Mouse (Mus musculus) limb, embryonic 14.5 days (tissue): ENCODE measurements around the gene Gm7903. TPM values are rescaled to one million over a fixed set of nuclear protein-coding genes. Genes with fewer than 3 reads are reported as not detected.
"Not testable (repeated sequence)": the region's sequence is repeated elsewhere in the genome, so short reads cannot be mapped to it uniquely, and the experiment has no call there.

Experiments used
- ATAC-seq: fragments of 200-750 bp; cut with Nextera tagmentation; 2 replicates; pipeline ENCODE4 v1.8.0; 2017; ENCODE audit warnings: low read depth, moderate number of reproducible peaks, moderate TSS enrichment; ENCODE audit not compliant: low FRiP score
- DNase-seq: peaks from one replicate; pipeline ENCODE4 v3.0.0-alpha.2; 2015; ENCODE audit warnings: low spot score
- H3K27ac ChIP-seq: fragments of 300-500 bp; sonication (generic); replicated peaks from 2 replicates; pipeline ENCODE4 v1.5.1; 2014; ENCODE audit warnings: low read depth, mild to moderate bottlenecking, low read length, moderate library complexity, mixed read lengths
- H3K27me3 ChIP-seq: fragments of 300-500 bp; sonication (generic); 2 replicates; pipeline ENCODE4 v1.6.1; 2014; ENCODE audit warnings: low read length, mixed read lengths; ENCODE audit not compliant: control insufficient read depth, insufficient read depth
- H3K36me3 ChIP-seq: fragments of 300-500 bp; sonication (generic); 2 replicates; pipeline ENCODE4 v1.6.1; 2014; ENCODE audit warnings: mild to moderate bottlenecking, low read length, moderate library complexity, mixed read lengths; ENCODE audit not compliant: control insufficient read depth, insufficient read depth
- H3K4me1 ChIP-seq: fragments of 300-500 bp; sonication (generic); 2 replicates; pipeline ENCODE4 v1.6.1; 2014; ENCODE audit warnings: antibody characterized with exemption, low read length, mixed read lengths; ENCODE audit not compliant: control insufficient read depth, insufficient read depth
- H3K4me2 ChIP-seq: fragments of 300-500 bp; sonication (generic); replicated peaks from 2 replicates; pipeline ENCODE4 v1.6.1; 2014; ENCODE audit warnings: low read depth, mild to moderate bottlenecking, low read length, moderate library complexity; ENCODE audit not compliant: severe bottlenecking
- H3K4me3 ChIP-seq: fragments of 300-500 bp; sonication (generic); replicated peaks from 2 replicates; pipeline ENCODE4 v1.5.1; 2014; ENCODE audit warnings: low read length
- H3K9ac ChIP-seq: fragments of 300-500 bp; sonication (generic); 2 replicates; pipeline ENCODE4 v1.6.1; 2014; ENCODE audit warnings: mild to moderate bottlenecking, low read depth, low read length, moderate library complexity; ENCODE audit not compliant: severe bottlenecking
- H3K9me3 ChIP-seq: fragments of 300-500 bp; sonication (generic); 2 replicates; pipeline ENCODE4 v1.6.1; 2016; ENCODE audit warnings: low read length; ENCODE audit not compliant: control insufficient read depth
- WGBS: fragments of 180-500 bp; shearing (Covaris S2); extraction: QIAGEN DNeasy Blood & Tissue Kit; methylation state at CpG from one replicate; pipeline ENCODE4 v1.1.7; 2014; 5-methylcytosine and 5-hydroxymethylcytosine counted together
- polyA plus RNA-seq, 2 experiments: library from polyadenylated mRNA; depleted of rRNA in 1 of 2; stranded (reverse) in 1 of 2; unstranded in 1 of 2; fragments of >200 nt; fragmentation: Nextera tagmentation in 1 of 2; extraction: Ambion mirVana in 1 of 2; gene quantifications; 2 replicates each; pipeline versions ENCODE4 v1.2.1 to v1.2.3; 2012 to 2014

The Gm7903 gene
- 0.03 TPM in 1 of 2 replicates, not detected in the other for polyA plus RNA-seq (2012; rRNA removed)
- polyA plus RNA-seq (2014; fragmentation: Nextera tagmentation; extraction: Ambion mirVana): not detected in 2 replicates

DNA sequence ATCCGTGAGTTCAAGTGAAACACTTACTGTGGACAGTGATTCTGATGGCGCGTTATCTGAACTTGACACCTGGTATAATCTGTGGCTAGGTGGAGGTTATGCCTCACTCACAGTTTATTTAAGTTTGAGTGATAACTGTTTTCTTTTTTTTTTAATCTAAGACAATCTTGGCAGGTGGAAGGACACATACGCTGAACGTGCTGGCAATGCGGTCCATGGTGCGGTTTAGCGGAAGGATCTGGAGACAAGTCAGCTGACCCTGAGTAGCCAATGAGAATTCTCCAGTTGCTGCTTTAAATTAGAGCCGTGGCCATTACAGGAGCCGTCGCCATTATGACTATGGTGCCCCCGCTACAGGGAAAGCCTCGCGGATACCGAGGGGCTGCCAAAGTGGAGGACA, at the start of gene Gm7903:
Gene Gm7903 (plus strand): TSS at position 301 of the 400 bp plus-strand sequence.
- H3K27me3 ChIP-seq, H3K9ac ChIP-seq, DNase-seq, H3K9me3 ChIP-seq, H3K4me3 ChIP-seq, H3K27ac ChIP-seq, H3K4me1 ChIP-seq, H3K4me2 ChIP-seq, H3K36me3 ChIP-seq, ATAC-seq: not testable (repeated sequence)
- WGBS: no CpG with 5 or more reads among the region's 15 CpGs

DNA sequence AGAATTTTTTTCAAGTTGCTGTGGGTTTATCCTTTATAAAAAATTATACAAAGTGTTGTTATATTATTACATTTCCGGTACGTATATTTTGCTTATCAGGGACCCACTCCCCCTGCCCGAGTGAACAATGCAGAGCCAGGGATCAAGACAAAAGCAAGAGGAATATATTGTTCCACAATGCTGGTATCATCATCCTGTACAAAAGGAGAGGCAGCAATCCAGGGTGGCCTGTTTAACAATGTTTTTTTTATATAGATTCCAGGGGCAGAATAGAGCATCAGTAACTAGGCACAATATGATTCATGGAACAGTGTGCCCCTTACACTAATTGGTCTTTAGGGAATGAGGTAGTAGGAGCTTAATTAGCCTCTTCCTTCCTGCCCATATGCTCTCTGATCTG, 30.1 kb upstream of the Gm7903 start:
- H3K9ac ChIP-seq, H3K4me1 ChIP-seq, H3K4me2 ChIP-seq, H3K36me3 ChIP-seq, H3K4me3 ChIP-seq, ATAC-seq, H3K27me3 ChIP-seq, DNase-seq, H3K9me3 ChIP-seq, H3K27ac ChIP-seq: not testable (repeated sequence)
- no CpG with 5 or more reads among the region's 3 CpGs for WGBS

DNA sequence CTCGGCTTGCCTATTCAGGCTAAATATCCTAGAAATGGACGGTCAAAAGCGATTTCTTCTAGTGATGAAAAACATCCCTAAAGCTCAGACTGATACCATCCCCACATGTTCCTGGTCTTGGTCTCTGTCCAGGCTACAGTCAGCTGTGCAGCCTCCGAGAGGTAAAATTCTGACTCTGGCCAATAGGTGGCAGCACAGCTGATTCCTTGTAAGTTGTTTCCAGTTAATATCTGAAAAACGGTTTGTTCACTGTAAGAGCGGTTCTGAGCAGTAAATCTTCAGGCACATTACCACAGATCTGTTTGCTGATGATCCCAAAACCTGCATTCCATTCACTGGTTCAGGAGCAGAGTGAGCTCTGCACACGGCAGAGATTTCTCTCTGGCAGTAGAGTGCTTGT, 12.4 kb upstream of the Gm7903 start:
- not testable (repeated sequence) for ATAC-seq, H3K27ac ChIP-seq

DNA sequence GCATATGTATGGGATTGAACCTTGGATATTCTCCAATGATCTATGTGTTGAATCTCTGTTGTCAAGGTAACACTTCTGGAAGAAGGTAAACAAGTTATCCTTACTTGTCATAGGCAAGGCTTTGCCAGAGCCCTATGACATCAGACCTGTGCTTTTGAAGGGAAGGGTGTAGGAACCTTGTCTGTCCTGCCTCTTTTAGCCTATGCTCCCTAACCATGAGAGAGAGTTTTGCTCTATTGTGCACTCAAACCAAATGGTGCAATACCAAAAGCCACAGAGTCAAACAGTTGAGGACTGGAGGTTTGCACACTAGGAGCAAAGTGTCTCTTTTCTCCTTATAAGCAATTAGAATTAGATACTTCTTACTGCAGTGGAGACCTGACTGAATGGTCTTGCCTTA, 11.8 kb upstream of the Gm7903 start:
- DNase-seq, H3K4me3 ChIP-seq, ATAC-seq, H3K36me3 ChIP-seq, H3K4me1 ChIP-seq, H3K9me3 ChIP-seq, H3K4me2 ChIP-seq, H3K9ac ChIP-seq, H3K27ac ChIP-seq, H3K27me3 ChIP-seq: not testable (repeated sequence)

More for the DNA sequence above, 12.4 kb upstream of the Gm7903 start:
- H3K9ac ChIP-seq, H3K9me3 ChIP-seq, DNase-seq, H3K4me3 ChIP-seq, H3K4me1 ChIP-seq, H3K27me3 ChIP-seq, H3K36me3 ChIP-seq, H3K4me2 ChIP-seq: not testable (repeated sequence)
- 46% methylated on average over 3 of the region's 7 CpGs for WGBS

DNA sequence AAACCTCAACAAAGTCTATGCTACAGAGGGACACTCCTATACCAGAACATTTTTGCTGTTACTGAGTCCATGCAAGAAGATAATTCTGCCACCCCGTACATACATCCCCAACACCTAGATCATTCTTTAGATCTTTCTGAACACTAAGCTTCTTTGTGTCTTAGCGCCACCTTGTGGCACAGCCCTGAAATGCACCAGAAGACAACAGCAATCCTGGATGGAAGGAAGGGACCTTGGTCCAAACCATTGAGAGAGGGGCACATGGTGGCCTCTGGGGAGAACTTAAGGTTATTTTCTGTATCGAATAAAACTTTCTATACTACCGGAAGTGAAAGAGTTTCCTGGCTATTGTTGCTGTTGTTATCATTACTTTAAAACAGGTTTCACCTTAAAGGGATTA, 11.2 kb upstream of the Gm7903 start:
- no CpG with 5 or more reads among the region's 4 CpGs for WGBS
- not testable (repeated sequence) for H3K4me1 ChIP-seq, ATAC-seq, DNase-seq, H3K27me3 ChIP-seq, H3K4me3 ChIP-seq, H3K36me3 ChIP-seq, H3K4me2 ChIP-seq, H3K27ac ChIP-seq, H3K9ac ChIP-seq, H3K9me3 ChIP-seq

DNA sequence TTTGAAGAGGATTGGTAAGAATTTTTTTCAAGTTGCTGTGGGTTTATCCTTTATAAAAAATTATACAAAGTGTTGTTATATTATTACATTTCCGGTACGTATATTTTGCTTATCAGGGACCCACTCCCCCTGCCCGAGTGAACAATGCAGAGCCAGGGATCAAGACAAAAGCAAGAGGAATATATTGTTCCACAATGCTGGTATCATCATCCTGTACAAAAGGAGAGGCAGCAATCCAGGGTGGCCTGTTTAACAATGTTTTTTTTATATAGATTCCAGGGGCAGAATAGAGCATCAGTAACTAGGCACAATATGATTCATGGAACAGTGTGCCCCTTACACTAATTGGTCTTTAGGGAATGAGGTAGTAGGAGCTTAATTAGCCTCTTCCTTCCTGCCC, 30.5 kb downstream of the Gm7903 start:
- H3K27ac ChIP-seq, H3K27me3 ChIP-seq, ATAC-seq, H3K4me1 ChIP-seq, H3K36me3 ChIP-seq, H3K9ac ChIP-seq, DNase-seq, H3K4me3 ChIP-seq, H3K9me3 ChIP-seq, H3K4me2 ChIP-seq: not testable (repeated sequence)
- no CpG with 5 or more reads among the region's 3 CpGs for WGBS

DNA sequence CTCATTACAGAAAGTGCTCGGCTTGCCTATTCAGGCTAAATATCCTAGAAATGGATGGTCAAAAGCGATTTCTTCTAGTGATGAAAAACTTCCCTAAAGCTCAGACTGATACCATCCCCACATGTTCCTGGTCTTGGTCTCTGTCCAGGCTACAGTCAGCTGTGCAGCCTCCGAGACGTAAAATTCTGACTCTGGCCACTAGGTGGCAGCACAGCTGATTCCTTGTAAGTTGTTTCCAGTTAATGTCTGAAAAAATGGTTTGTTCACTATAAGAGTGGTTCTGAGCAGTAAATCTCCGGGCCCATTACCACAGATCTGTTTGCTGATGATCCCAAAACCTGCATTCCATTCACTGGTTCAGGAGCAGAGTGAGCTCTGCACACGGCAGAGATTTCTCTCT, 48.3 kb downstream of the Gm7903 start:
- not testable (repeated sequence) for ATAC-seq, H3K4me2 ChIP-seq, H3K27ac ChIP-seq, DNase-seq, H3K4me3 ChIP-seq, H3K4me1 ChIP-seq, H3K36me3 ChIP-seq, H3K27me3 ChIP-seq, H3K9ac ChIP-seq, H3K9me3 ChIP-seq
- WGBS: no CpG with 5 or more reads among the region's 6 CpGs

DNA sequence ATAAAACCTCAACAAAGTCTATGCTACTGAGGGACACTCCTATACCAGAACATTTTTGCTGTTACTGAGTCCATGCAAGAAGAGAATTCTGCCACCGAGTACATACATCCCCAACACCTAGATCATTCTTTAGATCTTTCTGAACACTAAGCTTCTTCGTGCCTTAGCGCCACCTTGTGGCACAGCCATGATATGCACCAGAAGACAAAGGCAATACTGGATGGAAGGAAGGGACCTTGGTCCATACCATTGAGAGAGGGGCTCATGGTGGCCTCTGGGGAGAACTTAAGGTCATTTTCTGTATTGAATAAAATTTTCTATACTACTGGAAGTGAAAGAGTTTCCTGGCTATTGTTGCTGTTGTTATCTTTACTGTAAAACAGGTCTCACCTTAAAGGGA, 49.5 kb downstream of the Gm7903 start:
- H3K36me3 ChIP-seq, ATAC-seq, DNase-seq: not testable (repeated sequence)

More for the DNA sequence above, 49.5 kb downstream of the Gm7903 start:
- H3K4me1 ChIP-seq, H3K9me3 ChIP-seq, H3K4me3 ChIP-seq, H3K9ac ChIP-seq, H3K27me3 ChIP-seq, H3K27ac ChIP-seq, H3K4me2 ChIP-seq: not testable (repeated sequence)
- WGBS: no CpG with 5 or more reads among the region's 3 CpGs
